Mouse (Mus musculus) intestine, embryonic 15.5 days (tissue): ENCODE data around the gene Zkscan3. TPM values are rescaled to one million over a fixed set of nuclear protein-coding genes. Genes with fewer than 3 reads are reported as not detected.
"Not testable (repeated sequence)": the region's sequence is repeated elsewhere in the genome, so short reads cannot be mapped to it uniquely, and the experiment has no call there.

Experiments used
- ATAC-seq: fragments of 200-750 bp; cut with Nextera tagmentation; 2 replicates; pipeline ENCODE4 v1.8.0; 2017; ENCODE audit warnings: moderate TSS enrichment, moderate library complexity
- H3K27ac ChIP-seq: fragments of 300-500 bp; sonication (generic); 2 replicates; pipeline ENCODE4 v1.5.1; 2015; ENCODE audit warnings: mild to moderate bottlenecking, inconsistent platforms
- H3K27me3 ChIP-seq: fragments of 300-500 bp; sonication (generic); replicated peaks from 2 replicates; pipeline ENCODE4 v1.6.1; 2015; ENCODE audit warnings: inconsistent platforms
- H3K36me3 ChIP-seq: fragments of 300-500 bp; sonication (generic); 2 replicates; pipeline ENCODE4 v1.6.1; 2015; ENCODE audit warnings: inconsistent platforms
- H3K4me1 ChIP-seq: fragments of 300-500 bp; sonication (generic); replicated peaks from 2 replicates; pipeline ENCODE4 v1.6.1; 2015; ENCODE audit warnings: inconsistent platforms
- H3K4me2 ChIP-seq: fragments of 300-500 bp; sonication (generic); replicated peaks from 2 replicates; pipeline ENCODE4 v1.6.1; 2015; ENCODE audit warnings: mild to moderate bottlenecking, inconsistent platforms
- H3K4me3 ChIP-seq: fragments of 300-500 bp; sonication (generic); replicated peaks from 2 replicates; pipeline ENCODE4 v1.5.1; 2015; ENCODE audit warnings: inconsistent platforms
- H3K9ac ChIP-seq: fragments of 300-500 bp; sonication (generic); 2 replicates; pipeline ENCODE4 v1.6.1; 2015; ENCODE audit warnings: inconsistent platforms
- H3K9me3 ChIP-seq: fragments of 300-500 bp; sonication (generic); 2 replicates; pipeline ENCODE4 v1.6.1; 2016; ENCODE audit warnings: inconsistent platforms
- WGBS: fragments of 180-500 bp; shearing (Covaris S2); methylation state at CpG from one replicate; pipeline ENCODE4 v1.1.7; 2015; 5-methylcytosine and 5-hydroxymethylcytosine counted together
- polyA plus RNA-seq: library from polyadenylated mRNA; unstranded; fragments of >200 nt; fragmentation: Nextera tagmentation; extraction: Ambion mirVana; gene quantifications from 2 replicates; pipeline ENCODE4 v1.2.1, GENCODE M21; 2015

The Zkscan3 gene
- polyA plus RNA-seq, 1 experiment from 2014 or later: 66.9 TPM

GRCm38 (mm10) chr13:21415266-21415665, 12.7 kb upstream of the Zkscan3 start:
- H3K4me2 ChIP-seq: 0 out of 2 replicates have a peak overlapping the region, but pooled peaks have one; percentile 14
- H3K4me3 ChIP-seq: no peak overlapping the region
- H3K4me1 ChIP-seq: no peaks in the 10 kb centered on the region; the same call in 1 of the 2 replicates
- no peaks in the 10 kb centered on the region for H3K27me3 ChIP-seq
- H3K9me3 ChIP-seq: no peaks in the 10 kb centered on the region
- H3K27ac ChIP-seq: no peak overlapping the region
- 66% methylated on average over 4 of the region's 4 CpGs for WGBS
- ATAC-seq: no peak
- H3K9ac ChIP-seq: no peak overlapping the region
- no peaks in the 10 kb centered on the region for H3K36me3 ChIP-seq

GRCm38 (mm10) chr13:21414231-21415212, 12.0 kb upstream of the Zkscan3 start:
- Histone ChIP-seq H3K9ac (no peak overlapping the region), H3K27me3 (no peaks in the 10 kb centered on the region), H3K9me3 (no peaks in the 10 kb centered on the region), H3K27ac (no peak overlapping the region), H3K36me3 (no peaks in the 10 kb centered on the region), H3K4me2 (0 out of 2 replicates have a peak overlapping the region, but pooled peaks have one; percentile 14), H3K4me1 (no peaks in the 10 kb centered on the region; the same call in 1 of the 2 replicates), H3K4me3 (no peak overlapping the region)
- peak; percentile 62 for ATAC-seq
- WGBS: 44% methylated on average over 15 of the region's 15 CpGs

GRCm38 (mm10) chr13:21408805-21409459, 6.4 kb upstream of the Zkscan3 start:
- Histone ChIP-seq H3K4me3 (peak overlapping the region; percentile 48), H3K27ac (peak overlapping the region; percentile 75), H3K27me3 (no peaks in the 10 kb centered on the region), H3K9ac (peak overlapping the region; percentile 49; the same call in 1 of the 2 replicates), H3K9me3 (no peaks in the 10 kb centered on the region), H3K36me3 (no peaks in the 10 kb centered on the region), H3K4me2 (peak overlapping the region; percentile 80), H3K4me1 (0 out of 2 replicates have a peak, but pooled peaks cover 6% of the 10 kb centered on the region)
- ATAC-seq: no peak
- WGBS: 51% methylated on average over 11 of the region's 11 CpGs

DNA sequence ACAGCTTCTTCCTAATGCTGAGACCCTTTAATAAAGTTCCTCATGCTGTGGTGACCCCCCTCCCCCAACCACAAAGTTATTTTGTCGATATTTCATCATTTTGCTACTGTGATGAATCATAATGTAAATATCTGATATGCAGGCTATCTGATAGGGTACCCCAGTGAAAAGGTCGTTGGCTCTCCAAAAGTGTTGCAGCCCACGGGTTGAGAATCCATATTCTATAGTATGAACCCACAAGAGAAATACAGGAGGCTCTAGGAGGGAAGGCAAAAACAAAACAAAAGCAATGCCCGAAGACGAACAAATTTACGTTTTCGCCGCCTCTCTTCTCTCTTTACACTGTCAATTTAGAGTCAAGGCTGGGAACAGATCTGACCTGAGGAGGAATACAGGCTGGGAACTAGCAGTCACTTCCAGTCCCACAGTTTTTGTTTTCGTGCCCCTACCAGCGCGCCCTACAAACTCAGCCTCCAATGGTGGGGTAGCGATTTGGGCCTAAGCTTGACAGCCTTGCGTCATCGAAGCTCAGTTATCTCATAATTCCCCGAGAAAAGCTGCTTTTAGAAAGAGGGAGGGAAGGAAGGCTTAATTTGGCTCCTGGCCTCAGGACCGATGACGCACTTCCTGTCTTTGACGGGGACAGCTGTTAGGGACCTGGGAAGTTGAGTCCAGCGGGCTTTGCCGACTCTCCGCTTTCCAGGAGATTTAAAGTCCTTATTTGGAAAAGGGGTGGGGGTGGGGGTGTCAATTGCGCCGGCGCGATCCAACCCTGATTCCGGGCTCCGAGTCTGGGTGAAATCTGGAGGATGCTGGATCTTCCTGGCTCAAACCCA, 5.6 kb upstream of the Zkscan3 start:
- H3K4me3 ChIP-seq: peak overlapping the region; percentile 48
- no peaks in the 10 kb centered on the region for H3K27me3 ChIP-seq
- no peaks in the 10 kb centered on the region for H3K36me3 ChIP-seq
- H3K4me1 ChIP-seq: 0 out of 2 replicates have a peak, but pooled peaks cover 6% of the 10 kb centered on the region
- WGBS: 5% methylated on average over 27 of the region's 27 CpGs
- no peaks in the 10 kb centered on the region for H3K9me3 ChIP-seq
- H3K27ac ChIP-seq: peak overlapping the region; percentile 75
- peak overlapping the region; percentile 80 for H3K4me2 ChIP-seq
- peak; percentile 95 for ATAC-seq
- H3K9ac ChIP-seq: peak overlapping the region; percentile 49

DNA sequence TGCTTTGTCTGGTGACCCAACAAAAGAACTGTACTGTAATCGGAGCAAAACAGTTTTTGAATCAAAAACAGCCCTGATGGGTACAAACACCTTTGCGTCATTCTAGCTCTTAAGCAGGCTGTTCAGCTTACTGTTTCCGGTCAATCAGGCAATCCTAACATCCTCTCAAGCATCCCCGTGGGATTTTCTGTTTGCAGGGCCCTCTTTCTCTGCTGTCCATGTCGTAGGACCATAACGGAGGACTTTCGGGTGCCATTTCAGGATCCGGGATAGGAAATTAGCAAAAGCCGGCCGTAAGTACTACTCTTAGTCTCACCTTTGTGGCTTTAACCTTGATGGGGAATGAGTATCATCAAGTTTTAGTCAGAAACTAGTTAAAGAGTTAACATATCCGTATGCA, 4.8 kb upstream of the Zkscan3 start:
- H3K4me1 ChIP-seq: 0 out of 2 replicates have a peak, but pooled peaks cover 6% of the 10 kb centered on the region
- peak overlapping the region; percentile 80; the same call in 1 of the 2 replicates for H3K4me2 ChIP-seq
- H3K9me3 ChIP-seq: no peaks in the 10 kb centered on the region
- no peak overlapping the region for H3K4me3 ChIP-seq
- H3K27me3 ChIP-seq: no peaks in the 10 kb centered on the region
- H3K36me3 ChIP-seq: no peaks in the 10 kb centered on the region
- H3K9ac ChIP-seq: no peak overlapping the region
- WGBS: 84% methylated on average over 11 of the region's 11 CpGs
- ATAC-seq: no peak
- no peak overlapping the region for H3K27ac ChIP-seq

- 0% methylated on average over 2 of the region's 2 CpGs for WGBS
These were observed 293 bp upstream of the Zkscan3 start for GRCm38 (mm10) chr13:21402848-21403247.

GRCm38 (mm10) chr13:21401636-21402286, 794 bp downstream of the Zkscan3 start:
- 10% methylated on average over 12 of the region's 12 CpGs for WGBS
- Histone ChIP-seq H3K4me2 (peak overlapping the region; percentile 62), H3K27me3 (no peaks in the 10 kb centered on the region), H3K36me3 (no peaks in the 10 kb centered on the region; the same call in 1 of the 2 replicates), H3K4me3 (peak overlapping the region; percentile 80), H3K9ac (peak overlapping the region; percentile 87), H3K27ac (peak overlapping the region; percentile 72; the same call in 1 of the 2 replicates), H3K9me3 (no peaks in the 10 kb centered on the region), H3K4me1 (0 out of 2 replicates have a peak, but pooled peaks cover 2% of the 10 kb centered on the region)
- peak; percentile 46 for ATAC-seq

More at GRCm38 (mm10) chr13:21402848-21403247, 293 bp upstream of the Zkscan3 start:
- Histone ChIP-seq H3K27ac (no peak overlapping the region), H3K4me3 (peak overlapping the region; percentile 80), H3K36me3 (no peaks in the 10 kb centered on the region), H3K9me3 (no peaks in the 10 kb centered on the region), H3K4me1 (0 out of 2 replicates have a peak, but pooled peaks cover 5% of the 10 kb centered on the region), H3K27me3 (no peaks in the 10 kb centered on the region), H3K4me2 (peak overlapping the region; percentile 62; the same call in 1 of the 2 replicates), H3K9ac (peak overlapping the region; percentile 87; the same call in 1 of the 2 replicates)
- peak; percentile 34; the same call in 1 of the 2 replicates for ATAC-seq

- no peaks in the 10 kb centered on the region for H3K9me3 ChIP-seq
- no peaks in the 10 kb centered on the region for H3K27me3 ChIP-seq
- no peak overlapping the region for H3K27ac ChIP-seq
- H3K4me1 ChIP-seq: 0 out of 2 replicates have a peak, but pooled peaks cover 2% of the 10 kb centered on the region
- peak overlapping the region; percentile 62 for H3K4me2 ChIP-seq
- peak overlapping the region; percentile 80 for H3K4me3 ChIP-seq
- H3K36me3 ChIP-seq: no peaks in the 10 kb centered on the region; the same call in 1 of the 2 replicates
- peak overlapping the region; percentile 87; the same call in 1 of the 2 replicates for H3K9ac ChIP-seq
- ATAC-seq: no peak
- 71% methylated on average over 3 of the region's 3 CpGs for WGBS
These were observed 1.4 kb downstream of the Zkscan3 start for GRCm38 (mm10) chr13:21401166-21401565.

- no peak overlapping the region for H3K9ac ChIP-seq
- H3K27me3 ChIP-seq: no peaks in the 10 kb centered on the region
- 84% methylated on average over 2 of the region's 2 CpGs for WGBS
- no peak overlapping the region for H3K4me3 ChIP-seq
- 0 out of 2 replicates have a peak, but pooled peaks cover 2% of the 10 kb centered on the region for H3K4me1 ChIP-seq
- no peak for ATAC-seq
- no peak overlapping the region for H3K4me2 ChIP-seq
- H3K9me3 ChIP-seq: no peaks in the 10 kb centered on the region
- peaks cover 18% of the 10 kb centered on the region for H3K36me3 ChIP-seq
- no peak overlapping the region for H3K27ac ChIP-seq
These were observed 5.1 kb downstream of the Zkscan3 start for GRCm38 (mm10) chr13:21397486-21397885.

- not testable (repeated sequence) for H3K9ac ChIP-seq, H3K4me3 ChIP-seq, H3K9me3 ChIP-seq, H3K27ac ChIP-seq, H3K27me3 ChIP-seq, H3K4me1 ChIP-seq, H3K4me2 ChIP-seq
- ATAC-seq: peak; percentile 55; the same call in 1 of the 2 replicates
- peaks cover 28% of the 10 kb centered on the region for H3K36me3 ChIP-seq
- 92% methylated on average over 18 of the region's 18 CpGs for WGBS
These were observed 6.5 kb downstream of the Zkscan3 start for GRCm38 (mm10) chr13:21396048-21396447.

DNA sequence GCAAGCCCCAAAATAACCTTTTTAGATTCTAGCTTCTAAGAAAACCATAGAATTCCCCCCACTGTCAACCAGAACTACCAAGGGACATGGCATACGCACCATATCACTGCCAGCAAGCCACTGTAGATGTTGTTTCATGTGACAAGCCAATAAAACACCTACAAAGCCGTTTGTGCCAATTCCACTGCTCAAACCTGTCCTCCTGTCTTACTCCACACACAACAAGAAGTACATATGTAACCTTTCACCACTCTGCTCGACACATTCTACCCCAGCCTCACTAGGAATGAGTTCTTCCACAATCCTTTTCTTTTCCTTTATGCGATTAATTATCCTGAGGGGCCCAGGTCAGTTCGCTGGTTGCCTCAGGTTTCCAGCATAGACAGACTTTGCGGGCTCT, 6.9 kb downstream of the Zkscan3 start:
- Histone ChIP-seq H3K9me3 (no peaks in the 10 kb centered on the region), H3K9ac (no peak overlapping the region), H3K4me2 (no peak overlapping the region), H3K4me1 (no peaks in the 10 kb centered on the region), H3K4me3 (no peak overlapping the region), H3K36me3 (peaks cover 32% of the 10 kb centered on the region), H3K27ac (no peak overlapping the region), H3K27me3 (no peaks in the 10 kb centered on the region)
- no peak for ATAC-seq
- WGBS: 94% methylated on average over 6 of the region's 6 CpGs
